Mouse (Mus musculus) hindbrain, embryonic 15.5 days (tissue): Measurements from ENCODE around the gene Nacc1. TPM values are rescaled to one million over a fixed set of nuclear protein-coding genes. Genes with fewer than 3 reads are reported as not detected.

Source experiments
- ATAC-seq: fragments of 200-750 bp; cut with Nextera tagmentation; 2 replicates; pipeline ENCODE4 v1.8.0; 2017; ENCODE audit warnings: low read depth, moderate number of reproducible peaks, moderate TSS enrichment; ENCODE audit not compliant: low FRiP score
- H3K27ac ChIP-seq: fragments of 300-500 bp; sonication (generic); replicated peaks from 2 replicates; pipeline ENCODE4 v1.5.1; 2015; ENCODE audit warnings: mild to moderate bottlenecking, inconsistent platforms
- H3K27me3 ChIP-seq: fragments of 300-500 bp; sonication (generic); 2 replicates; pipeline ENCODE4 v1.6.1; 2015; ENCODE audit warnings: control low read depth, inconsistent platforms
- H3K36me3 ChIP-seq: fragments of 300-500 bp; sonication (generic); 2 replicates; pipeline ENCODE4 v1.6.1; 2015; ENCODE audit warnings: control low read depth, inconsistent platforms
- H3K4me1 ChIP-seq: fragments of 300-500 bp; sonication (generic); replicated peaks from 2 replicates; pipeline ENCODE4 v1.6.1; 2015; ENCODE audit warnings: control low read depth, inconsistent platforms
- H3K4me2 ChIP-seq: fragments of 300-500 bp; sonication (generic); 2 replicates; pipeline ENCODE4 v1.6.1; 2015; ENCODE audit warnings: moderate library complexity, mild to moderate bottlenecking, inconsistent platforms
- H3K4me3 ChIP-seq: fragments of 300-500 bp; sonication (generic); 2 replicates; pipeline ENCODE4 v1.5.1; 2015; ENCODE audit warnings: mild to moderate bottlenecking, inconsistent platforms
- H3K9ac ChIP-seq: fragments of 300-500 bp; sonication (generic); 2 replicates; pipeline ENCODE4 v1.6.1; 2015; ENCODE audit warnings: inconsistent platforms
- H3K9me3 ChIP-seq: fragments of 300-500 bp; sonication (generic); 2 replicates; pipeline ENCODE4 v1.6.1; 2016; ENCODE audit warnings: control low read depth, inconsistent platforms
- WGBS: fragments of 180-500 bp; shearing (Covaris S2); methylation state at CpG from one replicate; pipeline ENCODE4 v1.1.7; 2015; 5-methylcytosine and 5-hydroxymethylcytosine counted together
- polyA plus RNA-seq: library from polyadenylated mRNA; unstranded; fragments of >200 nt; fragmentation: Nextera tagmentation; extraction: Ambion mirVana; gene quantifications from 2 replicates; pipeline ENCODE4 v1.2.1, GENCODE M21; 2015

Gene Nacc1
- polyA plus RNA-seq: 13.6 and 16.1 TPM in 2 replicates

GRCm38 (mm10) chr8:84687705-84688100 is at the start of gene Nacc1:
Gene Nacc1, minus strand, starts transcription at chr8:84687862.
- Histone ChIP-seq H3K9ac (peak within 1 kb of the TSS; percentile 98), H3K4me1 (peaks cover 50% of the 10 kb centered on the region), H3K27me3 (no peaks in the 10 kb centered on the region), H3K36me3 (peaks cover 13% of the 10 kb centered on the region), H3K27ac (peak within 1 kb of the TSS; percentile 84), H3K9me3 (no peaks in the 10 kb centered on the region), H3K4me3 (peak within 1 kb of the TSS; percentile 98), H3K4me2 (peak within 1 kb of the TSS; percentile 91)
- peak; percentile 82 for ATAC-seq
- WGBS: under 1% methylated on average over 30 of the region's 37 CpGs

GRCm38 (mm10) chr8:84736521-84736920 is 48.9 kb upstream of the Nacc1 start:
- 83% methylated on average over 4 of the region's 4 CpGs for WGBS
- Histone ChIP-seq H3K9ac (no peak overlapping the region), H3K27me3 (peaks cover 48% of the 10 kb centered on the region), H3K27ac (no peak overlapping the region), H3K4me2 (no peak overlapping the region), H3K4me1 (peaks cover 80% of the 10 kb centered on the region), H3K36me3 (no peaks in the 10 kb centered on the region), H3K4me3 (no peak overlapping the region), H3K9me3 (no peaks in the 10 kb centered on the region)
- ATAC-seq: no peak

DNA sequence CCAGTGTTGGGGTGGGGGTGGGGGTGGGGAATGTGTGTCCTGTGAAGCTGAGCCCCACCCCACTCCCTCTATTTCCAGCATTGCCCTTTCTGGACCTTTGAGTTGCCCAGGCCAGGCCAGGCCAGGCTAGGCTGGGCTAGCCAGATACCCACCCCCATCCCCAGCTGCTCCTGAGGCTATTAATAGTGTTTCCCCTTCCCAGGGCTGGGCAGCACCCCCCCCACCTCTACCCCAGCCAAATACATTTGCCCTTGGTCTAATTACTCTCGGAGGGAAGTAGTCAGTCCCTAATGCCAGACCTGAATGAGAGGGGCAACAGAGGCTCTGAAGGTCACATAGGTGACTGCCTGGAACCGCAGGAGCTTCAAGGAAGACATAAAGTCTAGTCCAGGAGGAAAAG is 47.9 kb upstream of the Nacc1 start:
- Histone ChIP-seq H3K4me3 (no peak overlapping the region), H3K4me2 (no peak overlapping the region), H3K27me3 (peaks cover 38% of the 10 kb centered on the region), H3K9ac (no peak overlapping the region), H3K4me1 (peaks cover 80% of the 10 kb centered on the region), H3K9me3 (no peaks in the 10 kb centered on the region), H3K36me3 (no peaks in the 10 kb centered on the region), H3K27ac (no peak overlapping the region)
- 46% methylated on average over 2 of the region's 2 CpGs for WGBS
- no peak for ATAC-seq

DNA sequence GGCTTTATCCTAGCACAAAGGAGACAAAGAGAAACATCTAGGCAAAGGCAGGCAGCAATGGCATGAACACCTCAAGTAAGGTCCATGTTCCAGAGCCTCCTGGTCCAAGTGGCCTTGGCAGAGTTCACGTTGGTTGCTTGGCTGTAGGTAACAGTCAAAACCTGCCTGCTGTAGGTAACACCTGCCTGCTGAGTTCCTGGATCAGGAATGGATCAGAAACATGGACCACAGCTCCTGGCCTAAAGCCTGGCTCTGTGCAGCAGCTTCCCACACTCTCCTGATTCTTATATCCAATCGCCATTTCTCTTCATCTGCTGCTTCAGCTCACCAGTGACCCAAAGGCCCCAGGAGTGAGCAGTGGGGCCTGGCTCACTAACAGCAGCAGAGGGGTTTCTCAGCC is 47.0 kb upstream of the Nacc1 start:
- peaks cover 80% of the 10 kb centered on the region for H3K4me1 ChIP-seq
- no peak overlapping the region for H3K27ac ChIP-seq
- no peaks in the 10 kb centered on the region for H3K36me3 ChIP-seq
- WGBS: 92% methylated on average over 2 of the region's 2 CpGs
- no peak overlapping the region for H3K4me3 ChIP-seq
- no peak for ATAC-seq
- peaks cover 30% of the 10 kb centered on the region for H3K27me3 ChIP-seq
- H3K4me2 ChIP-seq: no peak overlapping the region
- no peaks in the 10 kb centered on the region for H3K9me3 ChIP-seq
- no peak overlapping the region for H3K9ac ChIP-seq

DNA sequence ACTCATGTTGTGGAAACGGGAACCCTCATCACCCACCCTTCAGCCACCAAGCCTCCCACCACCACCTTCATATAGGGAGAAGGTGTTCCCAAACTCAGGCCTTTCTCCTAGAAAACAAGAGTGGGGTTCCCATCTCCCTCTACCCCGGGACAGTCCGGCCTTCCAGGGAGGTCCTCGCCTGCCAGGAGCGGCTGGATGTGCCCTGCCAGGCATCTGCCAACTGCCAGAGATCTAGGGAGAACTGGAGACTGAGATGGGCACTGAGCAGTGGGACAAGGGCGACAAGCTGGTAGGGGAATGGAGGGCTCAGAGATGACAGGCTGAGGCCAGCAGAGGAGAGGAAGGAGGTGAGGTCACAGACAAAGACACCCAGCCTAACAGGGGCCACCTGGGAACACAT is 46.3 kb upstream of the Nacc1 start:
- Histone ChIP-seq H3K27me3 (peaks cover 25% of the 10 kb centered on the region), H3K36me3 (no peaks in the 10 kb centered on the region), H3K9me3 (no peaks in the 10 kb centered on the region), H3K27ac (no peak overlapping the region), H3K4me3 (no peak overlapping the region), H3K4me2 (no peak overlapping the region), H3K9ac (no peak overlapping the region), H3K4me1 (peaks cover 74% of the 10 kb centered on the region)
- no peak for ATAC-seq
- WGBS: 78% methylated on average over 6 of the region's 6 CpGs

DNA sequence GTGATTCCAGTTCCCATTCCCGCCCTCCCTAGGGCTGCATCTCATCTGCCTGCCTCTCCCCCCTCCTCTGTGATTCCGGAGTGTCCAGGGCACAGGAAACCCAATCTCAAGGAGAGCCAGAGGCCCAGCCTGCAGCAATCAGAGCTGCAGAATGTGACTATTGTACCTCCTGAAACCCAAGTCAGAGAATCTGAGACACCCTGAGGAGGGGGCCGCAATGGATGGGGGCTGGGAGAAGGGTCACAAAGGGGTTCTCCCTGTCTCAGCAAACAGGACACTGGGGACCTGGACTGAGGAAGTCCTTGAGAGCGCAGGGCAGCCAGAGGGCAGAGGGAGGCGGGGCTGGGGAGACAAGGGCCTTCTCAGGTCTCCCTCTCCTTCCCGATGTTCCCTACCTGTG is 45.3 kb upstream of the Nacc1 start:
- Histone ChIP-seq H3K9me3 (no peaks in the 10 kb centered on the region), H3K4me2 (no peak overlapping the region), H3K27ac (peak overlapping the region; percentile 83; the same call in 1 of the 2 replicates), H3K27me3 (peaks cover 15% of the 10 kb centered on the region), H3K36me3 (no peaks in the 10 kb centered on the region), H3K4me3 (no peak overlapping the region), H3K4me1 (peaks cover 74% of the 10 kb centered on the region), H3K9ac (no peak overlapping the region)
- no peak for ATAC-seq
- 56% methylated on average over 6 of the region's 6 CpGs for whole genome bisulfite sequencing

DNA sequence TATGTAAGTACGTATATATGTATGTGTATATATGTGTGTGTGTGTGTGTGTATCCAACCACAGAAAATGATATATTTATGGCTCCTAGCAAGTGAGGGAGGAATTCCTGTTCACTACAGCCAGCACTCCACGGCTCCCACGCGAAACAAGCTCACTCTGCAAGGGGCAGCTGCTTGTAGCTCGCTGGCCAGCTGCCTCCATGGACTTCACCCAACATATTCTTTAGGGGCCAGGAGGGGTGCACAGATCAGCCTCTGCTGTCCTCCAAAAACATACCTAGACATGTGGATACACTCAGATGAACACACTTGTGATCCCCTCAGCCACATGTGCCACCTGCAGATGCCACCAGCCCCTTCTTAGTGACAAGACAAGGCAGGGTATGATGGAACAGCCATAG is 44.9 kb upstream of the Nacc1 start:
- Histone ChIP-seq H3K4me1 (peaks cover 70% of the 10 kb centered on the region), H3K4me3 (no peak overlapping the region), H3K9ac (no peak overlapping the region), H3K4me2 (no peak overlapping the region), H3K27ac (peak overlapping the region; percentile 83; the same call in 1 of the 2 replicates), H3K36me3 (no peaks in the 10 kb centered on the region), H3K9me3 (no peaks in the 10 kb centered on the region), H3K27me3 (peaks cover 11% of the 10 kb centered on the region)
- no peak for ATAC-seq
- WGBS: 53% methylated on average over 5 of the region's 5 CpGs

GRCm38 (mm10) chr8:84731371-84732177 is 43.9 kb upstream of the Nacc1 start:
- Histone ChIP-seq H3K27me3 (peaks cover 4% of the 10 kb centered on the region; the same call in 1 of the 2 replicates), H3K9me3 (no peaks in the 10 kb centered on the region), H3K36me3 (no peaks in the 10 kb centered on the region), H3K9ac (no peak overlapping the region), H3K4me2 (no peak overlapping the region), H3K27ac (peak overlapping the region; percentile 83), H3K4me1 (peaks cover 66% of the 10 kb centered on the region), H3K4me3 (no peak overlapping the region)
- WGBS: 55% methylated on average over 11 of the region's 11 CpGs
- no peak; the same call in 1 of the 2 replicates for ATAC-seq

- H3K36me3 ChIP-seq: no peaks in the 10 kb centered on the region
- 31% methylated on average over 9 of the region's 9 CpGs for WGBS
- no peak overlapping the region for H3K4me3 ChIP-seq
- no peak overlapping the region for H3K9ac ChIP-seq
- H3K4me2 ChIP-seq: 0 out of 2 replicates have a peak overlapping the region, but pooled peaks have one; percentile 10
- no peaks in the 10 kb centered on the region for H3K27me3 ChIP-seq
- ATAC-seq: peak; percentile 24; the same call in 1 of the 2 replicates
- no peaks in the 10 kb centered on the region for H3K9me3 ChIP-seq
- peaks cover 67% of the 10 kb centered on the region for H3K4me1 ChIP-seq
- peak overlapping the region; percentile 83 for H3K27ac ChIP-seq
These were observed 43.1 kb upstream of the Nacc1 start for GRCm38 (mm10) chr8:84730541-84731370.

GRCm38 (mm10) chr8:84729921-84730362 is 42.3 kb upstream of the Nacc1 start:
- ATAC-seq: no peak
- no peak overlapping the region for H3K4me2 ChIP-seq
- H3K9ac ChIP-seq: no peak overlapping the region
- no peak overlapping the region for H3K4me3 ChIP-seq
- H3K4me1 ChIP-seq: peaks cover 73% of the 10 kb centered on the region
- peak overlapping the region; percentile 83 for H3K27ac ChIP-seq
- H3K36me3 ChIP-seq: no peaks in the 10 kb centered on the region
- no peaks in the 10 kb centered on the region for H3K27me3 ChIP-seq
- H3K9me3 ChIP-seq: no peaks in the 10 kb centered on the region
- WGBS: 79% methylated on average over 16 of the region's 16 CpGs

- WGBS: 48% methylated on average over 3 of the region's 3 CpGs
- peaks cover 78% of the 10 kb centered on the region for H3K4me1 ChIP-seq
- no peak overlapping the region for H3K4me2 ChIP-seq
- H3K9ac ChIP-seq: no peak overlapping the region
- H3K9me3 ChIP-seq: no peaks in the 10 kb centered on the region
- no peaks in the 10 kb centered on the region for H3K36me3 ChIP-seq
- ATAC-seq: peak; percentile 74
- H3K27ac ChIP-seq: peak overlapping the region; percentile 83
- H3K4me3 ChIP-seq: no peak overlapping the region
- H3K27me3 ChIP-seq: no peaks in the 10 kb centered on the region
These were observed 40.8 kb upstream of the Nacc1 start for GRCm38 (mm10) chr8:84728474-84728873.

DNA sequence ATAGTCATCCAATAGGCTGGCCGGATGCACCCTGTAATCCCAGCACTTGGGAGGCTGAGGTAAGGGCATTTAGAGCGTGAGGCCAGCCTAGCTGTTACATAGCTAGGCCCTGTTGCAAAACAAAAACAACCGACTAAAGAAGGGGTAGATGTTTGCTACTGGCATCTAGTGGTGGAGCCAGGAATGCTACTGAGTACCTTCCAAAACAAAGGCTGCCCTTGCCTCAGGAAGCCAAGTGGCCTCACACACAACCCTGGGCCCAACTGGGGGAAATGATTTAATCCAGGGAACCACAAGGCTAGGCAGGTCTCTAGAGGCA is 38.2 kb upstream of the Nacc1 start:
- no peaks in the 10 kb centered on the region for H3K27me3 ChIP-seq
- H3K4me3 ChIP-seq: no peak overlapping the region
- no peak overlapping the region for H3K4me2 ChIP-seq
- H3K4me1 ChIP-seq: peaks cover 67% of the 10 kb centered on the region
- ATAC-seq: no peak
- H3K9me3 ChIP-seq: no peaks in the 10 kb centered on the region
- H3K27ac ChIP-seq: peak overlapping the region; percentile 64
- 27% methylated on average over 3 of the region's 3 CpGs for WGBS
- no peak overlapping the region for H3K9ac ChIP-seq
- no peaks in the 10 kb centered on the region for H3K36me3 ChIP-seq
